Mouse (Mus musculus): ENCODE measurements at regions not wholly inside any gene's neighbourhood (a gene's known extent, or its start where the extent isn't known, plus 50 kb on each side); places are given as distances from the start of the nearest gene placed in this dataset.
"Not testable (repeated sequence)": the region's sequence is repeated elsewhere in the genome, so short reads cannot be mapped to it uniquely, and the experiment has no call there.

- no peak for DNase-seq
- H3K4me1 ChIP-seq (ENCODE audit: control insufficient read depth, insufficient read depth, low read length): no peaks in the 10 kb centered on the region
- no peak for TF ChIP-seq POLR2A (IDR thresholded peaks at IDR 0.05; ENCODE audit: borderline replicate concordance, extremely low read depth, low read depth, low read length)
- H3K4me3 ChIP-seq (replicated peaks; ENCODE audit: extremely low read depth, low read depth, low read length): no peak overlapping the region
- WGBS: 80% methylated on average over 6 of the region's 6 CpGs
Measured at GRCm38 (mm10) chr6:101654351-101654750, 276.7 kb upstream of the Pdzrn3 start.

- H3K4me1 ChIP-seq (ENCODE audit: control insufficient read depth, insufficient read depth, low read length); H3K4me3 ChIP-seq (replicated peaks; ENCODE audit: extremely low read depth, low read depth, low read length): not testable (repeated sequence)
- DNase-seq: peak; percentile 26
- 7% methylated on average over 5 of the region's 6 CpGs for WGBS
Measured at GRCm38 (mm10) chr6:101650348-101650747, 272.7 kb upstream of the Pdzrn3 start.

- H3K4me3 ChIP-seq (replicated peaks; ENCODE audit: extremely low read depth, low read depth, low read length): no peak overlapping the region
- H3K4me1 ChIP-seq (ENCODE audit: control insufficient read depth, insufficient read depth, low read length): no peaks in the 10 kb centered on the region
- no peak for DNase-seq
- 68% methylated on average over 1 of the region's 1 CpGs for WGBS
- TF ChIP-seq CTCF (IDR thresholded peaks at IDR 0.05; ENCODE audit: insufficient read depth, low read length): no peak
- no peak for TF ChIP-seq POLR2A (IDR thresholded peaks at IDR 0.05; ENCODE audit: borderline replicate concordance, extremely low read depth, low read depth, low read length)
Measured at GRCm38 (mm10) chr6:101617295-101617694, 239.6 kb upstream of the Pdzrn3 start.

- TF ChIP-seq CTCF (IDR thresholded peaks at IDR 0.05; ENCODE audit: insufficient read depth, low read length) (no peak), POLR2A (IDR thresholded peaks at IDR 0.05; ENCODE audit: borderline replicate concordance, extremely low read depth, low read depth, low read length) (no peak)
- 30% methylated on average over 3 of the region's 3 CpGs for WGBS
- H3K4me1 ChIP-seq (ENCODE audit: control insufficient read depth, insufficient read depth, low read length): no peaks in the 10 kb centered on the region
Measured at GRCm38 (mm10) chr6:101616776-101617175, 239.1 kb upstream of the Pdzrn3 start.

GRCm38 (mm10) chr6:101609015-101609414 lies 231.3 kb upstream of the Pdzrn3 start:
- WGBS: 83% methylated on average over 4 of the region's 4 CpGs
- DNase-seq: no peak
- Histone ChIP-seq H3K4me3 (replicated peaks; ENCODE audit: extremely low read depth, low read depth, low read length) (no peak overlapping the region), H3K4me1 (ENCODE audit: control insufficient read depth, insufficient read depth, low read length) (no peaks in the 10 kb centered on the region)
- TF ChIP-seq POLR2A (IDR thresholded peaks at IDR 0.05; ENCODE audit: borderline replicate concordance, extremely low read depth, low read depth, low read length): no peak
- TF ChIP-seq CTCF (IDR thresholded peaks at IDR 0.05; ENCODE audit: insufficient read depth, low read length): no peak

More at GRCm38 (mm10) chr6:101616776-101617175, 239.1 kb upstream of the Pdzrn3 start:
- DNase-seq: no peak
- no peak overlapping the region for H3K4me3 ChIP-seq (replicated peaks; ENCODE audit: extremely low read depth, low read depth, low read length)

- Histone ChIP-seq H3K4me3 (replicated peaks; ENCODE audit: extremely low read depth, low read depth, low read length) (no peak overlapping the region), H3K4me1 (ENCODE audit: control insufficient read depth, insufficient read depth, low read length) (no peaks in the 10 kb centered on the region)
- DNase-seq: no peak
- no peak for TF ChIP-seq POLR2A (IDR thresholded peaks at IDR 0.05; ENCODE audit: borderline replicate concordance, extremely low read depth, low read depth, low read length)
- no peak for TF ChIP-seq CTCF (IDR thresholded peaks at IDR 0.05; ENCODE audit: insufficient read depth, low read length)
- 28% methylated on average over 6 of the region's 6 CpGs for WGBS
Measured at GRCm38 (mm10) chr6:101603083-101603482, 225.4 kb upstream of the Pdzrn3 start.

GRCm38 (mm10) chr6:101596995-101597394 lies 219.3 kb upstream of the Pdzrn3 start:
- DNase-seq: no peak
- H3K4me3 ChIP-seq (replicated peaks; ENCODE audit: extremely low read depth, low read depth, low read length): no peak overlapping the region
- H3K4me1 ChIP-seq (ENCODE audit: control insufficient read depth, insufficient read depth, low read length): no peaks in the 10 kb centered on the region
- WGBS: 80% methylated on average over 2 of the region's 2 CpGs
- TF ChIP-seq POLR2A (IDR thresholded peaks at IDR 0.05; ENCODE audit: borderline replicate concordance, extremely low read depth, low read depth, low read length) (no peak), CTCF (IDR thresholded peaks at IDR 0.05; ENCODE audit: insufficient read depth, low read length) (no peak)

GRCm38 (mm10) chr6:101593782-101594641 lies 216.3 kb upstream of the Pdzrn3 start:
- TF ChIP-seq CTCF (IDR thresholded peaks at IDR 0.05; ENCODE audit: insufficient read depth, low read length): no peak
- no peak for TF ChIP-seq POLR2A (IDR thresholded peaks at IDR 0.05; ENCODE audit: borderline replicate concordance, extremely low read depth, low read depth, low read length)
- no peak overlapping the region for H3K4me3 ChIP-seq (replicated peaks; ENCODE audit: extremely low read depth, low read depth, low read length)
- 53% methylated on average over 12 of the region's 12 CpGs for WGBS
- H3K4me1 ChIP-seq (ENCODE audit: control insufficient read depth, insufficient read depth, low read length): no peaks in the 10 kb centered on the region
- no peak for DNase-seq

- TF ChIP-seq POLR2A (IDR thresholded peaks at IDR 0.05; ENCODE audit: borderline replicate concordance, extremely low read depth, low read depth, low read length) (no peak), CTCF (IDR thresholded peaks at IDR 0.05; ENCODE audit: insufficient read depth, low read length) (no peak)
- Histone ChIP-seq H3K4me3 (replicated peaks; ENCODE audit: extremely low read depth, low read depth, low read length) (no peak overlapping the region), H3K4me1 (ENCODE audit: control insufficient read depth, insufficient read depth, low read length) (no peaks in the 10 kb centered on the region)
- no peak for DNase-seq
- WGBS: 74% methylated on average over 16 of the region's 16 CpGs
Measured at GRCm38 (mm10) chr6:101585871-101586270, 208.2 kb upstream of the Pdzrn3 start.

GRCm38 (mm10) chr6:101580824-101581223 lies 203.1 kb upstream of the Pdzrn3 start:
- 62% methylated on average over 4 of the region's 4 CpGs for WGBS
- no peak for DNase-seq
- no peaks in the 10 kb centered on the region for H3K4me1 ChIP-seq (ENCODE audit: control insufficient read depth, insufficient read depth, low read length)
- H3K4me3 ChIP-seq (replicated peaks; ENCODE audit: extremely low read depth, low read depth, low read length): no peak overlapping the region
- no peak for TF ChIP-seq POLR2A (IDR thresholded peaks at IDR 0.05; ENCODE audit: borderline replicate concordance, extremely low read depth, low read depth, low read length)
- no peak for TF ChIP-seq CTCF (IDR thresholded peaks at IDR 0.05; ENCODE audit: insufficient read depth, low read length)
